Mouse (Mus musculus): Measurements from ENCODE around the gene Cyp2w1. TPM values are rescaled to one million over a fixed set of nuclear protein-coding genes. Genes with fewer than 3 reads are reported as not detected.

Cyp2w1 gene
- polyA plus RNA-seq, 1 experiment: not detected

DNA sequence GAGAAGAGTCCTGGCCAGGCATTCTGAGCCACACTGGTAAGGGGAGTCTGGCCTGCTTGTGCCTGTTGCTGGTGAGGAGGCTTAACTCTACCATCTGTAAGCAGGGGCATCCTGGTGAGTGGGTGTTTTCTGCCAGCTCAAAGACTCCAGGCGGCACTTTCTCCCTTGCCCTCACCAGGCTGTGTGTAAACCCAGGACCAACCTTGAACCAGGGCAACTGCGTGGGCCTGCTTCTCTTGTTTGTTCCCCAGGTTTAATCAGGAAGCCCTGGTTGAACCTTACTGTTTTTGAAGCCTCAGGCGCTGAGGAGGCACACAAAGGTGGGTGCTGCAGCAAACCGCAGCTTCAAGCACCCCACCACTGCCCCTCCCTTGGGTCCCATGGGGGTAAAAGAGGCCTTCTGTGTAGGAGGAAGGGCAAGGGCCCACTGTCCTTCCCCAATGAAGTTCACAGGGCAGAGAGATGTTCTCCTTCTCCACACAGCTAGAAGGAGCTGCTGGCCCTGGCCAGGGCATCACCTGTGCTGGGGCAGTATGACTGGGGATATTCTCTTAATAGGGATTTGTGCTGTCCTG is 15.6 kb downstream of the Cyp2w1 start:
- Histone ChIP-seq H3K4me3 (no peak overlapping the region), H3ac (ENCODE audit: control insufficient read depth, insufficient read length) (no peak overlapping the region), H3K27me3 (ENCODE audit: control insufficient read depth, insufficient read depth, insufficient read length) (no peaks in the 10 kb centered on the region), H3K79me2 (ENCODE audit: control insufficient read depth, insufficient read depth) (no peaks in the 10 kb centered on the region), H3K4me2 (ENCODE audit: low read depth) (no peak overlapping the region), H3K36me3 (ENCODE audit: control insufficient read depth, insufficient read depth) (no peaks in the 10 kb centered on the region)
- no peak for TF ChIP-seq SRF (IDR thresholded peaks at IDR 0.05; ENCODE audit: control insufficient read depth, insufficient read length, low read depth)
- TF ChIP-seq CEBPB (IDR thresholded peaks at IDR 0.05; ENCODE audit: insufficient read depth, poor library complexity, severe bottlenecking): no peak
- no peak for TF ChIP-seq TCF12 (IDR thresholded peaks at IDR 0.05; ENCODE audit: insufficient read depth, poor library complexity, severe bottlenecking)
- TF ChIP-seq POLR2A (IDR thresholded peaks at IDR 0.05; ENCODE audit: insufficient read length, low read depth): no peak
- TF ChIP-seq TCF3 (IDR thresholded peaks at IDR 0.05; ENCODE audit: insufficient read length, low read depth): no peak
- TF ChIP-seq USF1 (IDR thresholded peaks at IDR 0.05; ENCODE audit: low read depth): no peak

DNA sequence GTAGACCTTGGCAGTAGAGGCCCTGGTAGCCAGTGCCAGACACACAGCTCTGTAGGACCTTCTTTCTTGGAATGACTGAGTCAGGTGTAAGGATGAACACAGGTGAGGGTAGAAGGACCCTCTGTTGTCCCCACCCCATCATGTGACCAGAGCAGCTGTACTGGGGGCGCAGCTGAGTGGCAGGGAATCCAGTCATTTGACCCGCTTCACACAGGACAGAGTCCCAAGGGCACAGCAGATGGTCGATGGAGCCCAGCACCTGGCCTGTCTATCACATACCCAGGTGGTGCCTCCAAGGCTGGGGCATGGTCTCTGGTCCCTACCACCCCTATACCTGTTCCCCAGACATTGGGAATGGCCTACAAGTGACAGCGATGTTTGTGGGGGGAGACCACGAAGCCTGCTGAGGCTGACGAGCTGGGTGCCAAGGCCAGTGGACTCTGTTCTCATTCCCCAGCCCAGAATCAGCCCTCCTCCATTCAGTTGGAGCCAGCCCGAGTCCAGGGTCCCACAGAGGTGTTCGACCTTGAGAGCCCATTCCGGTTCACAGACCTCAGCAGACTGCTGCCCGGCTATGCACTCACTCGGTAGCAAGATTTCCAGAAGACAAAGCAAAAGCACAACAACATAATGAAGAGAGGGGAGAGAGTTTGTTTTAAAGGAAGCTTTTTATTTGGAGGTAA is 16.4 kb downstream of the Cyp2w1 start:
- H3ac ChIP-seq (ENCODE audit: control insufficient read depth, insufficient read length): no peak overlapping the region

DNA sequence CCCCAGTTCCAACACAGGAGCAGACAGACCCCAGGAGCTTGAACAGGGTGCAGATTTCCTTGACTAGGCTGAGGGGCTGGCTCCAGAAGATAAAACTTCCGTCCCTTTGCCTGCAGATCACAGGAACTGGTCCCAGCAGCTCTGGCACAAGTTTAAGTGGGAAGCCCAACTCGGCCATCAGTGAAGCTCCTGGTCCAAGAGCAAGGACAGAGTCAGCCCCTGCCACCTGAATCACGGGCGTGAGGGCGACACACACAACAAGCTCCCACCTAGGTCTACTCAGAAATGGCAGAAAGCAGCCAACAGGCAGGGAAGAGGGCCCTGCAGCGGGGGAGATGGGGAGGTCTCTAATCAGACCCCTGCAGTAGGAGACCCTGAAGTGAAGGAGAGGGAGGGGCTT is 17.9 kb downstream of the Cyp2w1 start:
- no peaks in the 10 kb centered on the region for H3K27me3 ChIP-seq (ENCODE audit: control insufficient read depth, insufficient read depth, insufficient read length)
- no peak overlapping the region for H3ac ChIP-seq (ENCODE audit: control insufficient read depth, insufficient read length)
- no peak overlapping the region for H3K4me3 ChIP-seq
- no peaks in the 10 kb centered on the region for H3K36me3 ChIP-seq (ENCODE audit: control insufficient read depth, insufficient read depth)
- TF ChIP-seq TCF12 (IDR thresholded peaks at IDR 0.05; ENCODE audit: insufficient read depth, poor library complexity, severe bottlenecking) (no peak), MYOG (IDR thresholded peaks at IDR 0.05; ENCODE audit: control insufficient read depth in 1 of 3, insufficient read depth in 1 of 3, insufficient read length in 2 of 3, low read depth in 2 of 3) (no peak), POLR2AphosphoS2 (IDR thresholded peaks at IDR 0.05; ENCODE audit: insufficient read length, low read depth) (no peak), MYOD1 (IDR thresholded peaks at IDR 0.05; ENCODE audit: control insufficient read depth in 1 of 3, insufficient read length in 2 of 3, low read depth in 2 of 3) (no peak), E2F4 (IDR thresholded peaks at IDR 0.05; ENCODE audit: insufficient read depth) (no peak), TCF3 (IDR thresholded peaks at IDR 0.05; ENCODE audit: insufficient read length, low read depth) (no peak), USF1 (IDR thresholded peaks at IDR 0.05; ENCODE audit: low read depth) (no peak), MAX (IDR thresholded peaks at IDR 0.05; ENCODE audit: low read depth) (no peak), REST (IDR thresholded peaks at IDR 0.05; ENCODE audit: insufficient read depth, insufficient read length) (no peak), CEBPB (IDR thresholded peaks at IDR 0.05; ENCODE audit: insufficient read depth, poor library complexity, severe bottlenecking) (no peak), POLR2A (IDR thresholded peaks at IDR 0.05; ENCODE audit: insufficient read length, low read depth) (no peak), SRF (IDR thresholded peaks at IDR 0.05; ENCODE audit: control insufficient read depth, insufficient read length, low read depth) (no peak)
- peak overlapping the region; percentile 87 for H3K4me2 ChIP-seq (ENCODE audit: low read depth)
- H3K79me2 ChIP-seq (ENCODE audit: control insufficient read depth, insufficient read depth): no peaks in the 10 kb centered on the region

More for the DNA sequence above, 16.4 kb downstream of the Cyp2w1 start:
- Histone ChIP-seq H3K36me3 (ENCODE audit: control insufficient read depth, insufficient read depth) (no peaks in the 10 kb centered on the region), H3K27me3 (ENCODE audit: control insufficient read depth, insufficient read depth, insufficient read length) (no peaks in the 10 kb centered on the region), H3K4me2 (ENCODE audit: low read depth) (peak overlapping the region; percentile 6), H3K4me3 (no peak overlapping the region), H3K79me2 (ENCODE audit: control insufficient read depth, insufficient read depth) (no peaks in the 10 kb centered on the region)
- TF ChIP-seq MYOG (IDR thresholded peaks at IDR 0.05; ENCODE audit: control insufficient read depth in 1 of 3, insufficient read depth in 1 of 3, insufficient read length in 2 of 3, low read depth in 2 of 3) (peak; percentile 17 to 97 (median 89)), SRF (IDR thresholded peaks at IDR 0.05; ENCODE audit: control insufficient read depth, insufficient read length, low read depth) (no peak), USF1 (IDR thresholded peaks at IDR 0.05; ENCODE audit: low read depth) (peak; percentile 58), TCF3 (IDR thresholded peaks at IDR 0.05; ENCODE audit: insufficient read length, low read depth) (peak; percentile 70), POLR2A (IDR thresholded peaks at IDR 0.05; ENCODE audit: insufficient read length, low read depth) (no peak), TCF12 (IDR thresholded peaks at IDR 0.05; ENCODE audit: insufficient read depth, poor library complexity, severe bottlenecking) (peak; percentile 77), MYOD1 (IDR thresholded peaks at IDR 0.05; ENCODE audit: control insufficient read depth in 1 of 3, insufficient read length in 2 of 3, low read depth in 2 of 3) (peak; percentile 59 to 99 (median 97))

DNA sequence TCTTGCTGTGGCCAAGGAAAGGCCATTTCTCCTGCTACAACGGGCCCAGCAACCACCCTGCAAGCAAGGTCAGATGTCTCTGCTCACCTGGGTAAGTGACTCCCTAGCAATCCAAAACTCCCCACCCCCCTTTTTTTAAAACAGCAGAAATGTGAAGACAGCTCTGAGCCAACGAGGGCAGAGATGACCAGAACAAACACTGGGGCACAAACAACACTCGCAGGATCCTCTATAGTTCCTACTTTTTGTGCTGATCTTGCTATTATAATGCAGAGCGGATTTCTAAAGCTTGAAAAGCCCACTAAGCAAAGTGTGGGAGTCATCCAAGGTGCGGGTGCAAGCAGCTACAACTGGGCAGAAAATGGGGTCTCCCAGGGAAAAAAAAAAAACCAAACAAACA is 18.7 kb downstream of the Cyp2w1 start:
- Histone ChIP-seq H3K4me3 (peak overlapping the region; percentile 33), H3ac (ENCODE audit: control insufficient read depth, insufficient read length) (no peak overlapping the region), H3K4me2 (ENCODE audit: low read depth) (peak overlapping the region; percentile 87), H3K27me3 (ENCODE audit: control insufficient read depth, insufficient read depth, insufficient read length) (no peaks in the 10 kb centered on the region), H3K36me3 (ENCODE audit: control insufficient read depth, insufficient read depth) (no peaks in the 10 kb centered on the region), H3K79me2 (ENCODE audit: control insufficient read depth, insufficient read depth) (no peaks in the 10 kb centered on the region)
- TF ChIP-seq MYOD1 (IDR thresholded peaks at IDR 0.05; ENCODE audit: control insufficient read depth in 1 of 3, insufficient read length in 2 of 3, low read depth in 2 of 3) (no peak), SRF (IDR thresholded peaks at IDR 0.05; ENCODE audit: control insufficient read depth, insufficient read length, low read depth) (no peak), USF1 (IDR thresholded peaks at IDR 0.05; ENCODE audit: low read depth) (no peak), TCF3 (IDR thresholded peaks at IDR 0.05; ENCODE audit: insufficient read length, low read depth) (no peak), CEBPB (IDR thresholded peaks at IDR 0.05; ENCODE audit: insufficient read depth, poor library complexity, severe bottlenecking) (no peak), POLR2A (IDR thresholded peaks at IDR 0.05; ENCODE audit: insufficient read length, low read depth) (no peak), E2F4 (IDR thresholded peaks at IDR 0.05; ENCODE audit: insufficient read depth) (no peak), REST (IDR thresholded peaks at IDR 0.05; ENCODE audit: insufficient read depth, insufficient read length) (no peak), MAX (IDR thresholded peaks at IDR 0.05; ENCODE audit: low read depth) (no peak), POLR2AphosphoS2 (IDR thresholded peaks at IDR 0.05; ENCODE audit: insufficient read length, low read depth) (no peak), TCF12 (IDR thresholded peaks at IDR 0.05; ENCODE audit: insufficient read depth, poor library complexity, severe bottlenecking) (no peak), MYOG (IDR thresholded peaks at IDR 0.05; ENCODE audit: control insufficient read depth in 1 of 3, insufficient read depth in 1 of 3, insufficient read length in 2 of 3, low read depth in 2 of 3) (no peak)
